Mouse (Mus musculus) embryonic facial prominence, embryonic 13.5 days (tissue): ENCODE data around the gene Abcb11. TPM values are rescaled to one million over a fixed set of nuclear protein-coding genes. Genes with fewer than 3 reads are reported as not detected.

ENCODE experiments used
- polyA plus RNA-seq: library from polyadenylated mRNA; unstranded; fragments of >200 nt; fragmentation: Nextera tagmentation; extraction: Ambion mirVana; gene quantifications from 2 replicates; pipeline ENCODE4 v1.2.1, GENCODE M21; 2015

Abcb11 gene
- polyA plus RNA-seq, 1 experiment from 2014 or later = not detected

Other genes with a start within 250 kb of the Abcb11 start
- 0.34 and 0.50 TPM in 2 replicates for gene Nostrin, start 206.8 kb downstream of the Abcb11 start, polyA plus RNA-seq
- gene Spc25, start 136.4 kb downstream of the Abcb11 start, polyA plus RNA-seq = 173 and 175 TPM in 2 replicates
- not detected in 2 replicates for gene G6pc2, start 131.5 kb downstream of the Abcb11 start, polyA plus RNA-seq
- not detected in 2 replicates for gene Dhrs9, start 37.8 kb upstream of the Abcb11 start, polyA plus RNA-seq
- gene Lrp2, start 243.4 kb upstream of the Abcb11 start, polyA plus RNA-seq = 0.34 and 0.40 TPM in 2 replicates